In the genomic region with DNA sequence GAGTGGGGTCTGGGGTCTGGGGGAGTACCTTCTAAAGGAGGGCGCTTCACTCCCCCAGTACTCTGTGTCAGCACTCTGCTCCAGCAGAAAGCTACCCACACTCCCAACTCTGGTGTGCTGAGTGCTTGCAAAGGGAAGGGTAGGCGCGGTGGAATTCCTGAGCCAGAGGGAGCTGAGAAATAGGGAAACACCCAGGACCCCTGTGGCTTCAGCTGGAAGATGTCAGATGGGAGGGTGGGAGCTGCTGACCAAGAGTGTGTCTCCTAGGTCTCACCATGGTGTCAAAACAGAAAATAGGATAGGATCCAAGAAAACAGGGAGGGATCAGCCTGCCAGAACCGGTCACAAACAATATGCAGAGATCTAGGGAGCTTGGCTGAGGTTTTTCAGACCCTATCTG, we compare ENCODE assay signal across 8 mouse cellular contexts. TPM values are rescaled to one million over a fixed set of nuclear protein-coding genes. Genes with fewer than 3 reads are reported as not detected.
DNase-seq lines count a peak whose midpoint lies in the region; ATAC-seq and TF ChIP-seq lines count a peak whose summit lies in the region.

No protein-coding gene starts in this region.

- no peaks in the 10 kb centered on the region for H3K9me3 ChIP-seq in hindbrain, embryonic 13.5 days
- H3K9me3 ChIP-seq in midbrain, embryonic 15.5 days = no peaks in the 10 kb centered on the region

- TF ChIP-seq CTCF in C2C12 (IDR thresholded peaks at IDR 0.05; ENCODE audit: control insufficient read depth, insufficient read depth, insufficient read length) = no peak

- intact Hi-C loops in gastrocnemius, postnatal 36 days (cut with DNase I) = no loop called here

- peak overlapping the region; percentile 75 for H3K4me2 ChIP-seq in hindbrain, embryonic 13.5 days
- H3K4me2 ChIP-seq in midbrain, embryonic 15.5 days = peak overlapping the region; percentile 83

- H3K27me3 ChIP-seq in C2C12 (ENCODE audit: control insufficient read depth, insufficient read depth, insufficient read length) = no peaks in the 10 kb centered on the region
- 0 out of 2 replicates have a peak, but pooled peaks cover 2% of the 10 kb centered on the region for H3K27me3 ChIP-seq in hindbrain, embryonic 13.5 days
- H3K27me3 ChIP-seq in midbrain, embryonic 15.5 days (replicated peaks) = no peaks in the 10 kb centered on the region

- H3K36me3 ChIP-seq in C2C12 (ENCODE audit: control insufficient read depth, insufficient read depth) = no peaks in the 10 kb centered on the region
- no peaks in the 10 kb centered on the region for H3K36me3 ChIP-seq in hindbrain, embryonic 13.5 days
- H3K36me3 ChIP-seq in midbrain, embryonic 15.5 days (replicated peaks) = no peaks in the 10 kb centered on the region

- H3K4me3 ChIP-seq in C2C12 (ENCODE audit: insufficient read depth, poor library complexity, severe bottlenecking) = no peak overlapping the region
- H3K4me3 ChIP-seq in hindbrain, embryonic 13.5 days = peak overlapping the region; percentile 75
- H3K4me3 ChIP-seq in midbrain, embryonic 15.5 days = peak overlapping the region; percentile 90

- ATAC-seq in hindbrain, embryonic 13.5 days (ENCODE audit: low FRiP score) = peak; percentile 90
- ATAC-seq in midbrain, embryonic 15.5 days (replicated peaks) = peak; percentile 91

- WGBS in hindbrain, embryonic 13.5 days = 6% methylated on average over 4 of the region's 4 CpGs
- 4% methylated on average over 4 of the region's 4 CpGs for WGBS in midbrain, embryonic 15.5 days

- peak overlapping the region; percentile 7 for H3ac ChIP-seq in C2C12 (ENCODE audit: control insufficient read depth, insufficient read length, low read depth)

- H3K4me1 ChIP-seq in hindbrain, embryonic 13.5 days (replicated peaks) = no peaks in the 10 kb centered on the region; the same call in 1 of the 2 replicates
- no peaks in the 10 kb centered on the region for H3K4me1 ChIP-seq in midbrain, embryonic 15.5 days

- H3K27ac ChIP-seq in hindbrain, embryonic 13.5 days = peak overlapping the region; percentile 83
- H3K27ac ChIP-seq in midbrain, embryonic 15.5 days = peak overlapping the region; percentile 80

- no peaks in the 10 kb centered on the region for H3K79me2 ChIP-seq in C2C12 (ENCODE audit: control insufficient read depth, insufficient read depth)

- H3K79me3 ChIP-seq in C2C12 (ENCODE audit: low read depth) = no peaks in the 10 kb centered on the region

- peak overlapping the region; percentile 83 for H3K9ac ChIP-seq in hindbrain, embryonic 13.5 days
- H3K9ac ChIP-seq in midbrain, embryonic 15.5 days = peak overlapping the region; percentile 88

- peak; percentile 46 for DNase-seq in heart, adult 8-10 months (ENCODE audit: low spot score)
- no peak for DNase-seq in heart, postnatal 4 days
- DNase-seq in brain, embryonic 18.5 days (ENCODE audit: low read depth, low spot score) = peak; percentile 14
- no peak for DNase-seq in ovary, postnatal 14 days (ENCODE audit: low spot score)
- no peak for DNase-seq in gastrocnemius, postnatal 36 days

TF ChIP-seq in C2C12, 6 proteins besides CTCF, POLR2A, EP300 and RAD21:
- TF ChIP-seq MAX (IDR thresholded peaks at IDR 0.05) (no peak), FOSL1 (IDR thresholded peaks at IDR 0.05; ENCODE audit: insufficient read depth, low read length, poor library complexity, severe bottlenecking) (no peak), USF1 (IDR thresholded peaks at IDR 0.05; ENCODE audit: low read depth) (no peak), MYOD1 (IDR thresholded peaks at IDR 0.05; ENCODE audit: control insufficient read depth, insufficient read length, low read depth) (no peak), MYOG (IDR thresholded peaks at IDR 0.05; ENCODE audit: control insufficient read depth, extremely low read depth, insufficient read length) (no peak), CEBPB (IDR thresholded peaks at IDR 0.05; ENCODE audit: low read depth) (no peak)
TF ChIP-seq in C2C12: peak in this region for 0.

RNA-seq across cellular contexts. Expression of gene Cd55, which starts 0.3 kb away (rescaled TPM):
- 1 to 10 TPM; 6.9 to 9.8 (median 8.3) TPM for total RNA-seq in heart, adult 8-10 months (2022)
- total RNA-seq in heart, postnatal 4 days (2021) = 10 to 100 TPM; 11.4 to 13.2 TPM
- 0.84 TPM for polyA plus RNA-seq in C2C12 (2012; fragmentation: generic; extraction: Trizol)
- polyA plus RNA-seq in hindbrain, embryonic 13.5 days (2015; fragmentation: Nextera tagmentation; extraction: Ambion mirVana) = 7.1 and 8.1 TPM in 2 replicates
- polyA plus RNA-seq in midbrain, embryonic 15.5 days (2015; fragmentation: Nextera tagmentation; extraction: Ambion mirVana) = 8.7 and 11.4 TPM in 2 replicates
- total RNA-seq in gastrocnemius, postnatal 36 days (2021) = 10 to 100 TPM; 42.9 to 59.3 TPM

RNA-seq across cellular contexts. Expression of gene Cd55b, which starts 40.1 kb away (rescaled TPM):
- under 1 TPM in 1 of 4 experiments, not detected in 3; 0.23 TPM for total RNA-seq in heart, adult 8-10 months (2022)
- not detected for total RNA-seq in heart, postnatal 4 days (2021)
- polyA plus RNA-seq in C2C12 (2012; fragmentation: generic; extraction: Trizol) = not detected
- polyA plus RNA-seq in hindbrain, embryonic 13.5 days (2015; fragmentation: Nextera tagmentation; extraction: Ambion mirVana) = not detected in 2 replicates
- polyA plus RNA-seq in midbrain, embryonic 15.5 days (2015; fragmentation: Nextera tagmentation; extraction: Ambion mirVana) = not detected in 2 replicates
- 1 to 10 TPM in 1 of 2 experiments, under 1 TPM in 1; 0.67 to 1.4 TPM for total RNA-seq in gastrocnemius, postnatal 36 days (2021)

Comparison
In these comparisons a context has a peak if more than half of its experiments do, and no peak if none do; other contexts are left out.
1. DNase-seq: peak in heart, adult 8-10 months (single experiment) and brain, embryonic 18.5 days (single experiment); none in heart, postnatal 4 days (single experiment), ovary, postnatal 14 days (single experiment) and gastrocnemius, postnatal 36 days (0 of 2).